Mouse (Mus musculus) ES-E14 (cell line): ENCODE data around the gene Colgalt1. TPM values are rescaled to one million over a fixed set of nuclear protein-coding genes. Genes with fewer than 3 reads are reported as not detected.

Experiments
- DNase-seq: peaks from one replicate; pipeline ENCODE4 v3.0.0-alpha.2; 2013; ENCODE audit warnings: low read depth, low spot score
- H3K27ac ChIP-seq: 2 replicates; pipeline ENCODE4 v1.5.1; 2012; ENCODE audit warnings: low read depth, mild to moderate bottlenecking, low read length, moderate library complexity, mixed read lengths; ENCODE audit not compliant: poor library complexity, insufficient read depth, severe bottlenecking
- H3K36me3 ChIP-seq: 2 replicates; pipeline ENCODE4 v1.6.1; 2012; ENCODE audit warnings: mild to moderate bottlenecking, low read length, moderate library complexity, mixed read lengths; ENCODE audit not compliant: control insufficient read depth, poor library complexity, insufficient read depth, severe bottlenecking
- H3K4me1 ChIP-seq, 2 experiments: fragments of 150-350 bp in 1 of 2; sonication (generic) in 1 of 2; 2 replicates each; pipeline ENCODE4 v1.6.1; 2012; ENCODE audit warnings: low read length in 2 of 2, mild to moderate bottlenecking in 1 of 2, mixed read lengths in 1 of 2; ENCODE audit not compliant: control insufficient read depth in 2 of 2, insufficient read depth in 2 of 2, poor library complexity in 1 of 2
- H3K4me3 ChIP-seq, 2 experiments: fragments of 150-350 bp in 1 of 2; sonication (generic) in 1 of 2; 2 replicates each; pipeline ENCODE4 v1.5.1; 2012; ENCODE audit warnings: low read length in 2 of 2, low read depth in 1 of 2, mild to moderate bottlenecking in 1 of 2, mixed read lengths in 1 of 2; ENCODE audit not compliant: insufficient read depth in 1 of 2, poor library complexity in 1 of 2, severe bottlenecking in 1 of 2
- H3K9ac ChIP-seq: 2 replicates; pipeline ENCODE4 v1.6.1; 2012; ENCODE audit warnings: low read depth, mild to moderate bottlenecking, low read length, mixed read lengths; ENCODE audit not compliant: poor library complexity, insufficient read depth, severe bottlenecking
- H3K9me3 ChIP-seq: fragments of 150-350 bp; sonication (generic); 2 replicates; pipeline ENCODE4 v1.6.1; 2012; ENCODE audit warnings: low read depth, mild to moderate bottlenecking, low read length; ENCODE audit not compliant: control insufficient read depth, insufficient read depth
- CHD2 ChIP-seq: IDR thresholded peaks from 2 replicates; pipeline ENCODE4 v1.6.1; 2014; ENCODE audit warnings: mild to moderate bottlenecking, low read depth, low read length, inconsistent platforms
- HCFC1 ChIP-seq: IDR thresholded peaks from 2 replicates; pipeline ENCODE4 v1.6.1; 2012; ENCODE audit warnings: low read length, inconsistent platforms, borderline replicate concordance; ENCODE audit not compliant: insufficient read depth
- MAFK ChIP-seq: IDR thresholded peaks from 2 replicates; pipeline ENCODE4 v1.6.1; 2014; ENCODE audit warnings: mild to moderate bottlenecking, low read depth, low read length, inconsistent platforms; ENCODE audit not compliant: insufficient read depth
- ZC3H11A ChIP-seq: IDR thresholded peaks from 2 replicates; pipeline ENCODE4 v1.6.1; 2012; ENCODE audit warnings: low read depth, mild to moderate bottlenecking, inconsistent platforms, low read length, borderline replicate concordance
- ZNF384 ChIP-seq: IDR thresholded peaks from 2 replicates; pipeline ENCODE4 v1.6.1; 2012; ENCODE audit warnings: low read depth, low read length, inconsistent platforms
- in situ Hi-C, 2 experiments: fragments of 600-800 bp; cut with MboI; formaldehyde crosslinking; loops; one replicate each; pipeline ENCODE4 v1.15.1; 2025; ENCODE audit warnings: low sequenced_read_pairs in 2 of 2, inconsistent platforms in 1 of 2; ENCODE audit not compliant: unreplicated experiment in 2 of 2
- total RNA-seq: library from RNA; depleted of rRNA; stranded (reverse); fragments of 300-350 nt; gene quantifications from 2 replicates; pipeline ENCODE4 v1.2.3, GENCODE M21; 2012

Colgalt1 gene
- total RNA-seq, 1 experiment, result 126 TPM

- TF ChIP-seq MAFK (no peak), CHD2 (no peak), HCFC1 (no peak), ZC3H11A (no peak), ZNF384 (no peak)
- Histone ChIP-seq H3K27ac (no peak overlapping the region), H3K4me3 (no peak overlapping the region), H3K9ac (no peak overlapping the region), H3K4me1 (peaks cover 2 to 41% of the 10 kb centered on the region in 2 experiments; a peak in 3 of 4 replicates), H3K9me3 (no peaks in the 10 kb centered on the region), H3K36me3 (no peaks in the 10 kb centered on the region; the same call in 1 of the 2 replicates)
- DNase-seq, result no peak
- in situ Hi-C loops, result no loop called here
Measured at GRCm38 (mm10) chr8:71630761-71631160, 20.0 kb downstream of the Colgalt1 start.

- H3K36me3 ChIP-seq, result no peaks in the 10 kb centered on the region
- H3K27ac ChIP-seq, result no peak overlapping the region
- no peak overlapping the region for H3K9ac ChIP-seq
- H3K4me1 ChIP-seq, result peaks cover 2 to 41% of the 10 kb centered on the region in 2 experiments; a peak in 3 of 4 replicates
- H3K4me3 ChIP-seq, result no peak overlapping the region
- TF ChIP-seq CHD2, result no peak
- no peak for TF ChIP-seq ZC3H11A
- TF ChIP-seq ZNF384, result no peak
- no peak for TF ChIP-seq HCFC1
- TF ChIP-seq MAFK, result no peak
- no peak for DNase-seq
- in situ Hi-C loops, result no loop called here
- no peaks in the 10 kb centered on the region for H3K9me3 ChIP-seq
Measured at GRCm38 (mm10) chr8:71631897-71632296, 21.1 kb downstream of the Colgalt1 start.

GRCm38 (mm10) chr8:71633164-71633563 is 22.4 kb downstream of the Colgalt1 start:
- TF ChIP-seq HCFC1 (no peak), ZC3H11A (0 out of 2 replicates have a peak, but pooled peaks have one; percentile 20), ZNF384 (no peak)
- Histone ChIP-seq H3K4me3 (peak overlapping the region in 1 of 2 experiments; percentile 32; a peak in 2 of 4 replicates), H3K9me3 (no peaks in the 10 kb centered on the region), H3K9ac (no peak overlapping the region), H3K36me3 (no peaks in the 10 kb centered on the region), H3K27ac (no peak overlapping the region; the same call in 1 of the 2 replicates), H3K4me1 (peaks cover 4 to 34% of the 10 kb centered on the region in 2 experiments; a peak in 3 of 4 replicates)
- DNase-seq, result no peak
- in situ Hi-C loops, result no loop called here

GRCm38 (mm10) chr8:71633981-71634667 is 23.3 kb downstream of the Colgalt1 start:
- TF ChIP-seq ZC3H11A, result no peak
- TF ChIP-seq HCFC1, result no peak
- TF ChIP-seq ZNF384, result no peak
- TF ChIP-seq MAFK, result no peak
- no peak for TF ChIP-seq CHD2
- no peaks in the 10 kb centered on the region for H3K9me3 ChIP-seq
- H3K36me3 ChIP-seq, result no peaks in the 10 kb centered on the region
- in situ Hi-C loops, result no loop called here
- H3K4me3 ChIP-seq, result no peak overlapping the region
- DNase-seq, result no peak
- H3K4me1 ChIP-seq, result peaks cover 4 to 33% of the 10 kb centered on the region in 2 experiments; a peak in 2 of 4 replicates
- H3K9ac ChIP-seq, result no peak overlapping the region
- H3K27ac ChIP-seq, result no peak overlapping the region
